Mouse (Mus musculus): ENCODE results near the gene Chtop.
A peak's percentile ranks its signal among the peaks of the same experiment; 100 is the strongest.

The Chtop gene

GRCm38 (mm10) chr3:90508950-90509746 is at the start of gene Chtop:
TSS of gene Chtop (minus strand) at chr3:90509498.
- peak; percentile 97 to 99 for DNase-seq (ENCODE audit: low spot score in 2 of 2)

GRCm38 (mm10) chr3:90555954-90556353 is 46.7 kb upstream of the Chtop start:
- DNase-seq (ENCODE audit: low spot score in 2 of 2), result peak; percentile 22 to 45

GRCm38 (mm10) chr3:90552231-90552630 is 42.9 kb upstream of the Chtop start:
- no peak for DNase-seq (ENCODE audit: low spot score in 2 of 2)

GRCm38 (mm10) chr3:90550421-90550790 is 41.1 kb upstream of the Chtop start:
- DNase-seq (ENCODE audit: low spot score in 2 of 2), result no peak

- no peak for DNase-seq (ENCODE audit: low spot score in 2 of 2)
Measured at GRCm38 (mm10) chr3:90549676-90550420, 40.5 kb upstream of the Chtop start.

- no peak for DNase-seq (ENCODE audit: low spot score in 2 of 2)
Measured at GRCm38 (mm10) chr3:90540904-90541303, 31.6 kb upstream of the Chtop start.

- no peak for DNase-seq (ENCODE audit: low spot score in 2 of 2)
Measured at GRCm38 (mm10) chr3:90537905-90538296, 28.6 kb upstream of the Chtop start.

- no peak for DNase-seq (ENCODE audit: low spot score in 2 of 2)
Measured at GRCm38 (mm10) chr3:90537141-90537904, 28.0 kb upstream of the Chtop start, which contains the start of gene S100a16. TSS of gene S100a16 (plus strand) at chr3:90537254.

- DNase-seq (ENCODE audit: low spot score in 2 of 2), result no peak
Measured at GRCm38 (mm10) chr3:90535446-90535845, 26.1 kb upstream of the Chtop start.

- no peak for DNase-seq (ENCODE audit: low spot score in 2 of 2)
Measured at GRCm38 (mm10) chr3:90531713-90532112, 22.4 kb upstream of the Chtop start.

GRCm38 (mm10) chr3:90527291-90527873 is 18.1 kb upstream of the Chtop start:
- no peak for DNase-seq (ENCODE audit: low spot score in 2 of 2)

GRCm38 (mm10) chr3:90526580-90526979 is 17.3 kb upstream of the Chtop start, which contains the start of gene S100a14:
TSS of gene S100a14 (plus strand) at chr3:90526856.
- no peak for DNase-seq (ENCODE audit: low spot score in 2 of 2)

GRCm38 (mm10) chr3:90526076-90526475 is 16.8 kb upstream of the Chtop start:
- DNase-seq (ENCODE audit: low spot score in 2 of 2), result no peak

GRCm38 (mm10) chr3:90525421-90525820 is 16.1 kb upstream of the Chtop start:
- peak in 1 of 2 experiments; percentile 45 for DNase-seq (ENCODE audit: low spot score in 2 of 2)

- DNase-seq (ENCODE audit: low spot score in 2 of 2), result no peak
Measured at GRCm38 (mm10) chr3:90517711-90518110, 8.4 kb upstream of the Chtop start.

GRCm38 (mm10) chr3:90515789-90516188 is 6.5 kb upstream of the Chtop start:
- DNase-seq (ENCODE audit: low spot score in 2 of 2), result no peak

- no peak for DNase-seq (ENCODE audit: low spot score in 2 of 2)
Measured at GRCm38 (mm10) chr3:90515242-90515641, 5.9 kb upstream of the Chtop start.

- no peak for DNase-seq (ENCODE audit: low spot score in 2 of 2)
Measured at GRCm38 (mm10) chr3:90514691-90515090, 5.4 kb upstream of the Chtop start.

- DNase-seq (ENCODE audit: low spot score in 2 of 2), result no peak
Measured at GRCm38 (mm10) chr3:90513796-90514590, 4.7 kb upstream of the Chtop start, which contains the start of the genes S100a1 and S100a13. TSS of gene S100a1 (minus strand) at chr3:90514392. TSS of gene S100a13 (plus strand) at chr3:90514435.

- no peak for DNase-seq (ENCODE audit: low spot score in 2 of 2)
Measured at GRCm38 (mm10) chr3:90512948-90513642, 3.8 kb upstream of the Chtop start.

Data from right cerebral cortex, postnatal 36 days (tissue).